Mouse (Mus musculus): Measurements from ENCODE around the gene Pgk1.

DNA sequence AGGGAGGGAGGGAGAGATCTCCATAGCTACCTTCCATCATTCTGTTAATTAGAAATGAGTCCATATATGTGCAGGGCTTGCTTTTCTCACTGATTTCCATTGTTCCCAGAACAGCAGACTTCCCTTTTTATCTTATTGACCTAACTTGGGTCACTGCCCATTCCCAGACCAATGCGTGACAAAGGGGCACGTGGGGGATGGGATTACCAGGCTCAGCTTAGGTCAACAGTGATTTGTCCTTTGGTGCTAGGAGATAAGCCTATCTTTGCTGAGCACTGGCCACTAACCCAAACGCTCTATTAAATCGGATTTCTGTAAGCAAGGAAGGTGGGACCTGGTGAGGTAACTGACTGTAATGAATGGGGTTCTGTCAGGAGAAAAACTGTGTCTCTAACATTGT lies 2.6 kb upstream of the Pgk1 start:
- TF ChIP-seq CTCF (conservative IDR thresholded peaks at IDR 0.05; ENCODE audit: low read length) (no peak), NANOG (IDR thresholded peaks at IDR 0.05; ENCODE audit: borderline replicate concordance, low read length) (no peak), POU5F1 (IDR thresholded peaks at IDR 0.05; ENCODE audit: borderline replicate concordance, low read length) (no peak)

All from E14TG2a.4 (cell line).